Mouse (Mus musculus): ENCODE data around the gene Tbccd1. TPM values are rescaled to one million over a fixed set of nuclear protein-coding genes. Genes with fewer than 3 reads are reported as not detected.

The Tbccd1 gene
- polyA plus RNA-seq, 1 experiment, result 18.8 TPM

GRCm38 (mm10) chr16:22885356-22885755, 27.9 kb upstream of the Tbccd1 start:
- DNase-seq (ENCODE audit: low read depth), result no peak
- no peak for TF ChIP-seq POLR2A (IDR thresholded peaks at IDR 0.05; ENCODE audit: borderline replicate concordance, extremely low read depth, insufficient read depth, insufficient read length, poor library complexity, severe bottlenecking)

DNA sequence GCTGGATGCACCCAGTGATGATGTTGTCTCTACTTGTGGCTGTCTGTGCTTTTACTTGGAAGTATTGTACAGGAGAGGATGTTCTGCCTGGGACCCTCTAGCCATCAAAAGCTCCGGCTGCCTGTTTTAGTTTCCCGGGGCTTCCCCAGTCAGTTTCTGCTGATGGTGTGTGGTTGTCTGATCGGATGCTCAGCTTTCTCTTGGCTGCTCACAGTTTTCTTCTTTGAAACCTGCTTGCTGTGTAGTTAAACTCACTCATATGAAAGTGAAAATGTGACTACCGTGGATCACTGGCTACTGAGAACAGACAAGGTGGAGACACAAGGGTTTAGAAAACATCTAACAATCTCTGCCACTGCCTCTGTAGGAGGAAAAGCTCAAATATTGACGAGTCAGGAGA, 26.0 kb upstream of the Tbccd1 start:
- TF ChIP-seq CTCF (IDR thresholded peaks at IDR 0.05; ENCODE audit: borderline replicate concordance, extremely low read depth, insufficient read depth, insufficient read length), result no peak
- TF ChIP-seq POLR2A (IDR thresholded peaks at IDR 0.05; ENCODE audit: borderline replicate concordance, extremely low read depth, insufficient read depth, insufficient read length, poor library complexity, severe bottlenecking), result no peak
- DNase-seq (ENCODE audit: low read depth), result no peak

- TF ChIP-seq POLR2A (IDR thresholded peaks at IDR 0.05; ENCODE audit: borderline replicate concordance, extremely low read depth, insufficient read depth, insufficient read length, poor library complexity, severe bottlenecking) (no peak), CTCF (IDR thresholded peaks at IDR 0.05; ENCODE audit: borderline replicate concordance, extremely low read depth, insufficient read depth, insufficient read length) (no peak)
- DNase-seq (ENCODE audit: low read depth), result no peak
Observed at GRCm38 (mm10) chr16:22881487-22881886, 24.0 kb upstream of the Tbccd1 start.

DNA sequence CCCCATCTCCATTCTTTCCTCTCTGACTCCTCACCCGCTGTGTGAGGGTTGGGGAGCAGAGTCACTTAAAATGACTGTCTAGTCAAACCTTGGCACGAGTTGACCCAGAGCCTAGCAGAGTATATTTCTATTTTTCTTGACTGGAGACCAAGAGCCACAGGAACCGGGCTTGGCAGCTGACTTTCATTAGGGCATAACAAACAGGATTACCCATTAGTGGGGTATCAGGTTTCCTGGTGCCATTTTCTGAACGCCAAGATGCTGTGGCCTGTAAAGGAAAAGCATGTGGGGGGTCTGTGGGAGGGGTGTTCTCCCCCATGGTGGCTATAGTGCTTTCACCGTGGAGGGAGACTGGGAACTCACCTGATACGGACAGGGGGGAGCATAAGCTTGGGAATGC, 23.4 kb upstream of the Tbccd1 start:
- DNase-seq (ENCODE audit: low read depth), result peak; percentile 51

GRCm38 (mm10) chr16:22879945-22880595, 22.6 kb upstream of the Tbccd1 start:
- no peak for TF ChIP-seq POLR2A (IDR thresholded peaks at IDR 0.05; ENCODE audit: borderline replicate concordance, extremely low read depth, insufficient read depth, insufficient read length, poor library complexity, severe bottlenecking)
- TF ChIP-seq CTCF (IDR thresholded peaks at IDR 0.05; ENCODE audit: borderline replicate concordance, extremely low read depth, insufficient read depth, insufficient read length), result no peak
- no peak for DNase-seq (ENCODE audit: low read depth)

More for the DNA sequence above, 23.4 kb upstream of the Tbccd1 start:
- TF ChIP-seq CTCF (IDR thresholded peaks at IDR 0.05; ENCODE audit: borderline replicate concordance, extremely low read depth, insufficient read depth, insufficient read length) (no peak), POLR2A (IDR thresholded peaks at IDR 0.05; ENCODE audit: borderline replicate concordance, extremely low read depth, insufficient read depth, insufficient read length, poor library complexity, severe bottlenecking) (no peak)

DNA sequence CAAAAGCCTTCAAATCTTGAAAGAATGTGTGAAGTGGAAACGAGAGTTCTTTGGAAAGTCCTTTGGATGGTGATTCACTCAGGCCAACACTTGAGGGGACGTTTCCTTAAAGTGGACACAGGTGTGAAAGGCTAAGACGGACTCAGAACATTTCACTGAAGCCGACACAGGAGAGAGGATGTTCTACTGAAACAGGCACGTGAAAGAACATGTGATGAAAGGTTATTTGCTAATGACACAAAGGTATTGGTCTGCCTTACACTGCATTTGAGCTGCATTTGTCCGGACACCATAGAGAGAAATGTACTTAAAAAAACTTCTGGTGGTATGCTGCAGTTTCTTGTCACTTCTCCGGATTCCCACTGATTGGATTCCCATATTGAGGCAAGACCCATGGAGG, 21.2 kb upstream of the Tbccd1 start:
- TF ChIP-seq CTCF (IDR thresholded peaks at IDR 0.05; ENCODE audit: borderline replicate concordance, extremely low read depth, insufficient read depth, insufficient read length), result no peak
- TF ChIP-seq POLR2A (IDR thresholded peaks at IDR 0.05; ENCODE audit: borderline replicate concordance, extremely low read depth, insufficient read depth, insufficient read length, poor library complexity, severe bottlenecking), result no peak
- DNase-seq (ENCODE audit: low read depth), result no peak

- TF ChIP-seq CTCF (IDR thresholded peaks at IDR 0.05; ENCODE audit: borderline replicate concordance, extremely low read depth, insufficient read depth, insufficient read length) (no peak), POLR2A (IDR thresholded peaks at IDR 0.05; ENCODE audit: borderline replicate concordance, extremely low read depth, insufficient read depth, insufficient read length, poor library complexity, severe bottlenecking) (no peak)
- peak; percentile 64 for DNase-seq (ENCODE audit: low read depth)
Observed at GRCm38 (mm10) chr16:22877660-22878390, 20.4 kb upstream of the Tbccd1 start.

- peak; percentile 37 for DNase-seq (ENCODE audit: low read depth)
- no peak for TF ChIP-seq POLR2A (IDR thresholded peaks at IDR 0.05; ENCODE audit: borderline replicate concordance, extremely low read depth, insufficient read depth, insufficient read length, poor library complexity, severe bottlenecking)
- peak; percentile 52; the same call in 1 of the 2 replicates for TF ChIP-seq CTCF (IDR thresholded peaks at IDR 0.05; ENCODE audit: borderline replicate concordance, extremely low read depth, insufficient read depth, insufficient read length)
Observed at GRCm38 (mm10) chr16:22876218-22877043, 19.0 kb upstream of the Tbccd1 start.

GRCm38 (mm10) chr16:22873369-22873768, 15.9 kb upstream of the Tbccd1 start:
- TF ChIP-seq CTCF (IDR thresholded peaks at IDR 0.05; ENCODE audit: borderline replicate concordance, extremely low read depth, insufficient read depth, insufficient read length), result no peak
- no peak for TF ChIP-seq POLR2A (IDR thresholded peaks at IDR 0.05; ENCODE audit: borderline replicate concordance, extremely low read depth, insufficient read depth, insufficient read length, poor library complexity, severe bottlenecking)
- DNase-seq (ENCODE audit: low read depth), result peak; percentile 19

- TF ChIP-seq CTCF (IDR thresholded peaks at IDR 0.05; ENCODE audit: borderline replicate concordance, extremely low read depth, insufficient read depth, insufficient read length) (no peak), POLR2A (IDR thresholded peaks at IDR 0.05; ENCODE audit: borderline replicate concordance, extremely low read depth, insufficient read depth, insufficient read length, poor library complexity, severe bottlenecking) (no peak)
Observed at GRCm38 (mm10) chr16:22872397-22872796, 14.9 kb upstream of the Tbccd1 start.

DNA sequence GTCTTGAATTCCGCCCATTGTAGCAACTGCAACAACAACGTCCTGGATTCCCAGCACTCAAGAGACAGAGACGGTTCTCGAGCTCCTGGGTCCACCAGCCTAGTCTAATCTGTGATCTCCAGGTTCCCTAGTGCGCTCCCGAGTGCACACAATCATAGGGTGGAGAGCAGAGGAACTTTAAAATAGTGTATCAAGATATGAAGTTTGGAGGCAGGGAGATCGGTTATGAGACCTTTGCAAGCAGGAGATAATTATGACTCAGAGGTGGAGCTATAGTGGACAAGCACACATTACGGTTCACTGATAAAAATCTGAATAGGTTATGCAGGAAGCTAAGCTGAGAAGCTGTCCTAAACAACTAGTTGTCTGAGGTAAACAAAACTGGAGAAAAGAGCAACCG, 696 bp downstream of the Tbccd1 start:
- TF ChIP-seq CTCF (IDR thresholded peaks at IDR 0.05; ENCODE audit: borderline replicate concordance, extremely low read depth, insufficient read depth, insufficient read length) (no peak), POLR2A (IDR thresholded peaks at IDR 0.05; ENCODE audit: borderline replicate concordance, extremely low read depth, insufficient read depth, insufficient read length, poor library complexity, severe bottlenecking) (no peak)
- no peak for DNase-seq (ENCODE audit: low read depth)

More at GRCm38 (mm10) chr16:22872397-22872796, 14.9 kb upstream of the Tbccd1 start:
- DNase-seq (ENCODE audit: low read depth), result no peak

All from brain, embryonic 14.5 days (tissue).